Mouse (Mus musculus) heart, postnatal 0 days (tissue): ENCODE measurements around the gene Stat3. TPM values are rescaled to one million over a fixed set of nuclear protein-coding genes. Genes with fewer than 3 reads are reported as not detected.

Experiments
- ATAC-seq: fragments of 200-750 bp; cut with Nextera tagmentation; 2 replicates; pipeline ENCODE4 v1.8.0; 2017; ENCODE audit warnings: low read depth, moderate number of reproducible peaks, moderate library complexity; ENCODE audit not compliant: insufficient read depth
- DNase-seq: peaks from one replicate; pipeline ENCODE4 v3.0.0-alpha.2; 2016; ENCODE audit warnings: low spot score
- H3K27ac ChIP-seq: fragments of 300-500 bp; sonication (generic); 2 replicates; pipeline ENCODE4 v1.5.1; 2014; ENCODE audit warnings: low read depth, mild to moderate bottlenecking
- H3K27me3 ChIP-seq: fragments of 300-500 bp; sonication (generic); 2 replicates; pipeline ENCODE4 v1.6.1; 2014; ENCODE audit warnings: low read length, mixed read lengths; ENCODE audit not compliant: control insufficient read depth, insufficient read depth
- H3K36me3 ChIP-seq: fragments of 300-500 bp; sonication (generic); replicated peaks from 2 replicates; pipeline ENCODE4 v1.6.1; 2014; ENCODE audit warnings: low read length, mixed read lengths; ENCODE audit not compliant: control insufficient read depth, insufficient read depth
- H3K4me1 ChIP-seq: fragments of 300-500 bp; sonication (generic); 2 replicates; pipeline ENCODE4 v1.6.1; 2014; ENCODE audit warnings: antibody characterized with exemption; ENCODE audit not compliant: control insufficient read depth, insufficient read depth
- H3K4me2 ChIP-seq: fragments of 300-500 bp; sonication (generic); 2 replicates; pipeline ENCODE4 v1.6.1; 2014; ENCODE audit warnings: low read depth, mild to moderate bottlenecking, low read length, moderate library complexity
- H3K4me3 ChIP-seq: fragments of 300-500 bp; sonication (generic); 2 replicates; pipeline ENCODE4 v1.5.1; 2014; ENCODE audit warnings: low read depth, low read length
- H3K9ac ChIP-seq: fragments of 300-500 bp; sonication (generic); replicated peaks from 2 replicates; pipeline ENCODE4 v1.6.1; 2014; ENCODE audit warnings: low read depth, low read length, mixed read lengths
- H3K9me3 ChIP-seq: fragments of 300-500 bp; sonication (generic); replicated peaks from 2 replicates; pipeline ENCODE4 v1.6.1; 2016; ENCODE audit warnings: low read length; ENCODE audit not compliant: control insufficient read depth
- CTCF ChIP-seq: IDR thresholded peaks from 2 replicates; pipeline ENCODE4 v1.5.1; 2016; ENCODE audit warnings: antibody characterized with exemption, control low read depth, low read depth
- EP300 ChIP-seq: IDR thresholded peaks from 2 replicates; pipeline ENCODE4 v1.6.1; 2016; ENCODE audit warnings: antibody characterized with exemption, low read depth
- WGBS: fragments of 180-500 bp; shearing (Covaris S2); extraction: QIAGEN DNeasy Blood & Tissue Kit; methylation state at CpG from one replicate; pipeline ENCODE4 v1.1.7; 2014; 5-methylcytosine and 5-hydroxymethylcytosine counted together
- polyA plus RNA-seq: library from polyadenylated mRNA; unstranded; fragments of >200 nt; fragmentation: Nextera tagmentation; extraction: Ambion mirVana; gene quantifications from 2 replicates; pipeline ENCODE4 v1.2.1, GENCODE M21; 2015
- total RNA-seq: library from RNA; depleted of rRNA; stranded (reverse); fragments of >200 nt; gene quantifications from 2 replicates; pipeline ENCODE4 v1.2.3, GENCODE M21; 2014; ENCODE audit warnings: low replicate concordance

Gene Stat3
- total and polyA plus RNA-seq, 2 experiments from 2014 or later = 65.7 to 105 TPM

DNA sequence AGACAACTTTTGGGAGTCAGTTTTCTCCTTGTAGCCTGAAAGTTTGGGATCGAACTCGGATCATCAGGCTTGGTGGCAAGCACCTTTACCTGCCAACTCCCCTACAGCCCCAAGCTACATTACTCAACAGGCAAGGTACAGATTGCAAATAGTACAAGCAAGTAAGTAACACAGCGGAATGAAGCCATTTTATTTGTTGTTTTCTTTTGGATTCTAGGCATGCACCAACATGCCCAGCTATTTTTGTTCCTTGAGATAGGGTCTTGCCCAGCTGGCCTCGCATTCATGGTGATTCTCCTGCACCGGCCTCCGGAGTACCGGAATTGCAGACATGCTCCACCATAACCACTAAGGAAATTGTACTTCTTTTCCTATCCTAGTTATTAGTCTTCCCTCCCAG lies 33.9 kb upstream of the Stat3 start:
- Histone ChIP-seq H3K9ac (no peak overlapping the region), H3K4me1 (peaks cover 12% of the 10 kb centered on the region; the same call in 1 of the 2 replicates), H3K27me3 (no peaks in the 10 kb centered on the region), H3K9me3 (no peaks in the 10 kb centered on the region), H3K36me3 (no peaks in the 10 kb centered on the region), H3K4me3 (no peak overlapping the region), H3K4me2 (no peak overlapping the region), H3K27ac (no peak overlapping the region)
- ATAC-seq (no peak), DNase-seq (no peak)
- 66% methylated on average over 7 of the region's 7 CpGs for WGBS
- TF ChIP-seq EP300 (no peak), CTCF (no peak)

DNA sequence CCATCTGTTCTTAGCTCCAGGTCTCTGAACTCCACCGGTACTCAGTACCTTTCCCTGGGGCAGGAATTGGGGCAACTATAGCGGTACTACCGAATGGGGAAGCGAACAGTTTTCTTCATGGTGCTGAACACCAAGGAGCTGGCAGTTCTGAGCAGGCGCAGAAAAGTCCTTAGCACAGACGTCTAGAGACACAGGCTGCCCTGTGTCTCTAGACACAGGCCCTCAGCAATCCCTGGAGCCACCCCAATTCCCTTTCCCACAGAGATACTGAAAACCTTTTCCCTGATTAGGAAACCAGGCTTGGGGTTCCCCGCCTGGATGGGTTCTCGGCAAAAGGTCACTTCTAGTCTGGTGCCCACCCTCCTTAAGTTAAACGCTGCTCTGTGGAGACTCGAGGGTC lies 32.1 kb upstream of the Stat3 start:
- ATAC-seq (no peak), DNase-seq (no peak)
- TF ChIP-seq CTCF (no peak), EP300 (no peak)
- Histone ChIP-seq H3K4me2 (peak overlapping the region; percentile 72; the same call in 1 of the 2 replicates), H3K4me1 (peaks cover 22% of the 10 kb centered on the region), H3K4me3 (peak overlapping the region; percentile 73), H3K9me3 (no peaks in the 10 kb centered on the region), H3K27ac (peak overlapping the region; percentile 98), H3K36me3 (no peaks in the 10 kb centered on the region; the same call in 1 of the 2 replicates), H3K9ac (peak overlapping the region; percentile 40), H3K27me3 (no peaks in the 10 kb centered on the region)
- 70% methylated on average over 10 of the region's 10 CpGs for WGBS

DNA sequence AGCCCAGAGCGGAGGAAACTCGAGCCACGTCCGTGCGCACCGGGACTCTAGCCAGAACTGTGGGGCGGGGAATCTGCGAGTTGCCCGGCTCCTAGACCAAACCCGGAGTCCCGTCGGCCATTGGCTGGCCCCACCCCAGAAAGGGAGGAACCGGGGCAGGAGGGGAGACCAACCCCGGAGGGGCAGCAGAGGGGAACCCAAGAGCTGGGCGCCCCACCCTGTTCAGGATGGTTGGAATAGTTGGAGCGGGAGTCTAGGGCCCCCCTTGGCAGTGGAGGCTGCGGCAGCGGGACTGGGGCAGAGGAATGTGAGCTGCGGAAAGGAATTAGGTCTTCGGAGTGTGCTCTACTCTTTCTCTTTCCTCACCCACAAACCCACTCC lies 31.2 kb upstream of the Stat3 start, which contains the start of gene Cavin1:
Gene Cavin1, minus strand, starts transcription at position 331 of the 381 bp plus-strand sequence.
- Histone ChIP-seq H3K9me3 (no peaks in the 10 kb centered on the region), H3K36me3 (peaks cover 2% of the 10 kb centered on the region), H3K27me3 (no peaks in the 10 kb centered on the region), H3K4me2 (peak within 1 kb of the TSS; percentile 72), H3K9ac (peak within 1 kb of the TSS; percentile 97), H3K4me3 (peak within 1 kb of the TSS; percentile 73), H3K4me1 (peaks cover 31% of the 10 kb centered on the region), H3K27ac (peak within 1 kb of the TSS; percentile 98)
- ATAC-seq (peak; percentile 93), DNase-seq (peak; percentile 98)
- TF ChIP-seq EP300 = peak; percentile 95
- peak; percentile 11; the same call in 1 of the 2 replicates for TF ChIP-seq CTCF
- WGBS = under 1% methylated on average over 20 of the region's 20 CpGs

DNA sequence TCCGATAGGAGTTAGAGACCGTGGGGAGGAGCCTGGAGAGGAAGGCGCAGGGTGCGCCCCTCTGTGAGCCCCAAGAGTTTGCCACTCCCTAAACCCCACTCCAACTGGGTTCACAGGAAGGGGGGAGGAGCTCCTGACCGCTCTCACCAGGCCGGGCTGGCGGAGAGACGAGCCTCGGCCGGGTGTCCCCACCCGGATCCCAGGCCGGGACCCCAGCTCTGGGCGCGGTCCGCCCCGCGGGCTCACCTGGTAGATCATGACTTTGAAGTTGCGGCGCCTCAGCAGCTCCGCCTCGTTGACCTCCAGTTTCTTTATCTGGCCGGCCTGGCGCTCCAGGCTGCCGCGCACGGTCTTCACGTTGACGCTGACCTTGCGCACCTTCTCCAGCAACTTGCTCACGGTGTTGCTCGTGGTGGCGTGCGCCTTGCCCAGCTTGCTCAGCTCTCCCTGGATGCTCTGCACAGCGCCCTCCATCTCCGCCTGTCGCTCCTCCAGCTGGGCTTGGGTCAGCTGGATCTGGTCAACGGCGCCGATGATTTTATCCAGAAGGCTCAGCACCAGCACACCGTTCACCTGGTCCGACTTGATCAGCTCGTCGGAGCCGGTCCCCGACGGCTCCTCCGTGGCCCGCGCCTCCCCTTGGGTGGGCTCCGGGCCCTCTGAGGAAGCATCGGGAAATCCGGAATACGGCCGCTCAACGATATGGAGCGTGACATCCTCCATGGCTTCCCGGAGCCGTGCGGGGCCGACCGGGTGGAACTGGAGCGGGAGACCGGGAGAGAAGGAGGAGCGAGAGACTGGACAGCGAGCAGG lies 30.6 kb upstream of the Stat3 start:
- peaks cover 34% of the 10 kb centered on the region for H3K4me1 ChIP-seq
- H3K9ac ChIP-seq = peak overlapping the region; percentile 97
- H3K9me3 ChIP-seq = no peaks in the 10 kb centered on the region
- TF ChIP-seq EP300 (no peak), CTCF (no peak)
- H3K4me3 ChIP-seq = peak overlapping the region; percentile 73
- H3K27me3 ChIP-seq = no peaks in the 10 kb centered on the region
- H3K27ac ChIP-seq = peak overlapping the region; percentile 98
- peaks cover 8% of the 10 kb centered on the region for H3K36me3 ChIP-seq
- ATAC-seq (peak; percentile 42), DNase-seq (peak; percentile 87)
- WGBS = under 1% methylated on average over 65 of the region's 65 CpGs
- H3K4me2 ChIP-seq = peak overlapping the region; percentile 72

DNA sequence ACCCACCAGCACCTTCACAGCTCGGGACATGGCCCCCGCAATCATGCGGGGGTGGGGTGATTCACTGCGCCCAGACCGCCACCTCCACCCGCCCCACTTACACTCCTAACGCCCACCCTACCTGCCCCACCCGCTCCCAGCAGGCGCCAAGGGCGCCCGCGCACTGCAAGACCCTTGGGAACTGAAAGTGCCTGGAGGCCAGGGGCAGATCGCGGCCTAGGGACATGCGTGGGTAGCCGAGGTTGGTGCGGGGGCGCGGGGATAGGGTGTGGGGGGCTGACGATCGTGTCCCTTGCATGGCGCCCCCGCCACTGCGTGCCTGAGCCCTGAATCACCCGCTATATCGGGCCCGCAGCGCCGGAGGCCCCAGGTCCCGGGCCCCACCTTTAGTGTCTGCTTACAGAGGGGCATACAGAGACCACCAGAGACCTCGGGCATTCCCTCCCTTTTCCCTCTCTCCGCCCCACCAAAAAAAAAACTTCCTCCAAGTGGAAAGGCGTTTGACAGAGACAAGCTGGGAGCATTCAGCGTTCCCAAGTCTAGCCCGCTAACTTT lies 29.9 kb upstream of the Stat3 start:
- Histone ChIP-seq H3K4me2 (peak overlapping the region; percentile 72), H3K4me1 (peaks cover 41% of the 10 kb centered on the region), H3K9me3 (no peaks in the 10 kb centered on the region), H3K27ac (peak overlapping the region; percentile 98), H3K27me3 (no peaks in the 10 kb centered on the region), H3K36me3 (peaks cover 14% of the 10 kb centered on the region), H3K9ac (peak overlapping the region; percentile 97), H3K4me3 (peak overlapping the region; percentile 73)
- TF ChIP-seq CTCF (no peak), EP300 (no peak)
- peak; percentile 28 for DNase-seq
- ATAC-seq = peak; percentile 2; the same call in 1 of the 2 replicates
- WGBS = under 1% methylated on average over 28 of the region's 35 CpGs
